Mouse (Mus musculus) CH12.LX (cell line): Measurements from ENCODE around the gene Dlg2.

Experiments
- CTCF ChIP-seq, 2 experiments: IDR thresholded peaks in 1 of 2; conservative IDR thresholded peaks in 1 of 2; 2 replicates each; pipeline ENCODE4 v1.5.1; 2011 to 2012; ENCODE audit warnings: low read depth in 2 of 2, low read length in 2 of 2, improper control_type of control experiment in 1 of 2, inconsistent platforms in 1 of 2, mild to moderate bottlenecking in 1 of 2, moderate library complexity in 1 of 2
- ELF1 ChIP-seq: IDR thresholded peaks from 2 replicates; pipeline ENCODE4 v1.6.1; 2014; ENCODE audit warnings: low read depth, mild to moderate bottlenecking, inconsistent platforms, low read length, improper control_type of control experiment
- EP300 ChIP-seq: IDR thresholded peaks from 2 replicates; pipeline ENCODE4 v1.6.1; 2011; ENCODE audit warnings: low read length, improper control_type of control experiment
- ETS1 ChIP-seq: conservative IDR thresholded peaks from 2 replicates; pipeline ENCODE4 v1.6.1; 2012; ENCODE audit warnings: low read depth, mild to moderate bottlenecking, inconsistent platforms, low read length, improper control_type of control experiment, moderate library complexity
- GABPA ChIP-seq: IDR thresholded peaks from 2 replicates; pipeline ENCODE4 v1.6.1; 2012; ENCODE audit warnings: low read depth, low read length, improper control_type of control experiment, inconsistent platforms; ENCODE audit not compliant: insufficient replicate concordance
- KAT2A ChIP-seq: IDR thresholded peaks from 2 replicates; pipeline ENCODE4 v1.6.1; 2012; ENCODE audit warnings: low read length, improper control_type of control experiment, inconsistent platforms; ENCODE audit not compliant: insufficient replicate concordance
- MAX ChIP-seq: IDR thresholded peaks from 2 replicates; pipeline ENCODE4 v1.6.1; 2011; ENCODE audit warnings: low read length, improper control_type of control experiment
- NRF1 ChIP-seq: IDR thresholded peaks from 2 replicates; pipeline ENCODE4 v1.6.1; 2014; ENCODE audit warnings: low read depth, mild to moderate bottlenecking, inconsistent platforms, low read length, improper control_type of control experiment, moderate library complexity
- POLR2A ChIP-seq: IDR thresholded peaks from 2 replicates; pipeline ENCODE4 v1.6.1; 2011; ENCODE audit warnings: low read depth, mild to moderate bottlenecking, improper control_type of control experiment, low read length
- SMC3 ChIP-seq: IDR thresholded peaks from 2 replicates; pipeline ENCODE4 v1.6.1; 2011; ENCODE audit warnings: low read depth, low read length, improper control_type of control experiment
- USF1 ChIP-seq: IDR thresholded peaks from 2 replicates; pipeline ENCODE4 v1.6.1; 2014; ENCODE audit warnings: low read depth, mild to moderate bottlenecking, inconsistent platforms, low read length, improper control_type of control experiment
- USF2 ChIP-seq: conservative IDR thresholded peaks from 2 replicates; pipeline ENCODE4 v1.6.1; 2011; ENCODE audit warnings: low read depth, low read length, improper control_type of control experiment
- ZC3H11A ChIP-seq: IDR thresholded peaks from 2 replicates; pipeline ENCODE4 v1.6.1; 2012; ENCODE audit warnings: low read depth, mild to moderate bottlenecking, inconsistent platforms, low read length, improper control_type of control experiment
- ZNF384 ChIP-seq: IDR thresholded peaks from 2 replicates; pipeline ENCODE4 v1.6.1; 2012; ENCODE audit warnings: low read depth, low read length, improper control_type of control experiment, inconsistent platforms

DNA sequence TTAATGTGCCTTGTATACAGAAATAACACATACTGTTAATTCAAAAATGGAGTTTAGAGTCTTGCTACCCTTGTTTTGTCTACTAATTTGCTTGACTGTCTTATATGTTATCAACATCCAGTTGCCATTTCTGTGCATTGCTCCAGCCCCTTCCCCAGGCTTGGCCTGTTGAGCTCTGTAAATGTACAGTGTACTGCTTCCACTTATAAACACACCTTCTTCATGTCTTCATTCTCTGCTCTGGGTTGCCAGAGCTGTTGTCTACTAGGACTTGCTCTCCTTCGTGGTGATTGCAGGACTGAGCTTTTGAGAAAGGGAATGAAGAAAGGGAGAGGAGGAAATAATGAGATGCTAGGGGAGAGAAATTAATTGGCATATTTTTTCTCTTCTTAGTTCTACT, 227.5 kb downstream of the Dlg2 start:
- no peak for TF ChIP-seq CTCF (conservative IDR thresholded peaks at IDR 0.05 in 1 of 2, IDR thresholded peaks at IDR 0.05 in 1 of 2; ENCODE audit: low read depth in 2 of 2, low read length in 2 of 2)
- TF ChIP-seq USF2: no peak
- no peak for TF ChIP-seq ZNF384
- TF ChIP-seq MAX: no peak
- TF ChIP-seq POLR2A: no peak
- TF ChIP-seq ZC3H11A: no peak
- TF ChIP-seq KAT2A: no peak
- TF ChIP-seq SMC3: no peak
- no peak for TF ChIP-seq GABPA
- TF ChIP-seq ELF1: no peak
- no peak for TF ChIP-seq EP300
- no peak for TF ChIP-seq NRF1
- no peak for TF ChIP-seq USF1
- no peak for TF ChIP-seq ETS1
